Mouse (Mus musculus) limb, embryonic 15.5 days (tissue): ENCODE results near the gene Arrb2. TPM values are rescaled to one million over a fixed set of nuclear protein-coding genes. Genes with fewer than 3 reads are reported as not detected.

Source experiments
- ATAC-seq: fragments of 200-750 bp; cut with Nextera tagmentation; 2 replicates; pipeline ENCODE4 v1.8.0; 2017; ENCODE audit warnings: low read depth, moderate TSS enrichment; ENCODE audit not compliant: insufficient number of reproducible peaks, low FRiP score, low TSS enrichment
- H3K27ac ChIP-seq: fragments of 300-500 bp; sonication (generic); 2 replicates; pipeline ENCODE4 v1.5.1; 2015; ENCODE audit warnings: moderate library complexity, mild to moderate bottlenecking, inconsistent platforms
- H3K27me3 ChIP-seq: fragments of 300-500 bp; sonication (generic); 2 replicates; pipeline ENCODE4 v1.6.1; 2015; ENCODE audit warnings: inconsistent platforms
- H3K36me3 ChIP-seq: fragments of 300-500 bp; sonication (generic); 2 replicates; pipeline ENCODE4 v1.6.1; 2015; ENCODE audit warnings: inconsistent platforms
- H3K4me1 ChIP-seq: fragments of 300-500 bp; sonication (generic); 2 replicates; pipeline ENCODE4 v1.6.1; 2015; ENCODE audit warnings: inconsistent platforms
- H3K4me2 ChIP-seq: fragments of 300-500 bp; sonication (generic); 2 replicates; pipeline ENCODE4 v1.6.1; 2015; ENCODE audit warnings: mild to moderate bottlenecking, inconsistent platforms
- H3K4me3 ChIP-seq: fragments of 300-500 bp; sonication (generic); 2 replicates; pipeline ENCODE4 v1.5.1; 2015; ENCODE audit warnings: mild to moderate bottlenecking, inconsistent platforms
- H3K9ac ChIP-seq: fragments of 300-500 bp; sonication (generic); 2 replicates; pipeline ENCODE4 v1.6.1; 2015; ENCODE audit warnings: inconsistent platforms
- H3K9me3 ChIP-seq: fragments of 300-500 bp; sonication (generic); 2 replicates; pipeline ENCODE4 v1.6.1; 2016; ENCODE audit warnings: inconsistent platforms
- WGBS: fragments of 180-500 bp; shearing (Covaris S2); methylation state at CpG from one replicate; pipeline ENCODE4 v1.1.7; 2015; 5-methylcytosine and 5-hydroxymethylcytosine counted together
- polyA plus RNA-seq: library from polyadenylated mRNA; unstranded; fragments of >200 nt; fragmentation: Nextera tagmentation; extraction: Ambion mirVana; gene quantifications from 2 replicates; pipeline ENCODE4 v1.2.1, GENCODE M21; 2015

Arrb2 gene
- polyA plus RNA-seq, 1 experiment from 2014 or later: 22.2 TPM

DNA sequence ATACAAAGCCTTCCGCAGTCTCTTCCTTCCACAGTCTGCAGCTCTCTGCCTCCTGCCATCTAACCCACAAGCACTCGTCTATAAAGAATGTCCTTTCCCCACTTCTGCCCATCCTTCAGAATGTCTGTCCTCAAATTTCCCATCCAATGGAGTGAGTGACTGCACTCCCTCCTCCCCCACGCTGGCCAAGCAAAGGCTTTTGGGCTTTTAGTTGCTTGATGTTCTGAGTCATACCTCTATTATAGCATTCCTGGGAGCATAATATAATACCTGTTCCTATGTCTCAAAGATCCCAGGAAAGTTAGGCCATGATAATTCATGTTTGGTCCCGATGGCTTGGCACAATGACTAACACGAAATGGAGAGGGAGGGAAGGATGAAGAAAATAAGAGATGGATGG, 861 bp upstream of the Arrb2 start:
- WGBS: 32% methylated on average over 5 of the region's 5 CpGs
- no peaks in the 10 kb centered on the region for H3K27me3 ChIP-seq

DNA sequence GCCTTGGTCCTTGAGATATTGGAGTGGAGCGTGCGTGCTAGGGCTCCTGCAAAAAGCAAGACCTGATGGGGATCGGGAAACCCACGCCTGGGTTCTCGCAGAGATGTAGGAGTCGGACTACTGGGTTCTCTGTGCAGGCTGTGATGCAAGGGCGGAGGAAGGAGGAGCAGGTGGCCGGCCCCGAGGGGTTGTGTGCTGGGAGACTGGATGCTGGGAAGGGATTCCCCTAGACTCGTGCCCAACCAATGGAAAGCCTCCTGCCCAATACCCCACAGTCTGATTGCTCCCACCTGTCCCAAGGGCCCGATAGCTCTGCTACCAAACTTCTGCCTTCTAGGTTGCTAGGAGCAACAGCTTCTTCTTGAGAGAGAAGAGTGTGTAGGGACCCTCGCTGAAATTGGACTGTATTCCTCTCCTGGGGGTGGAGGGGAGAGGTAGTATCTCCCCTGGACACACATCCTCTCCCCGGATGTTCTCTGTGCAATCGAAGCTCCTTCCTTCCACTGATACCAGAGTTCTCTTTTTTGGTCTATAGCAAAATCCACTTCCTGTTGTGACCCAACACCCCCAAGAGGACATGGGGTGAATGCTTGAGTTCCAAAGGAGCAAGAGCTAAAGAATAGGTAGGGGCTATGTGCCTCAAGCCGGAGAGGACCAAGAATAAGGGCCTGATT, 597 bp downstream of the Arrb2 start:
- Histone ChIP-seq H3K36me3 (peaks cover 25% of the 10 kb centered on the region), H3K27me3 (no peaks in the 10 kb centered on the region), H3K9ac (peak overlapping the region; percentile 76), H3K4me2 (peak overlapping the region; percentile 82), H3K9me3 (no peaks in the 10 kb centered on the region), H3K27ac (peak overlapping the region; percentile 83), H3K4me3 (peak overlapping the region; percentile 83), H3K4me1 (peaks cover 14% of the 10 kb centered on the region)
- no peak for ATAC-seq
- 8% methylated on average over 15 of the region's 15 CpGs for WGBS

More for the DNA sequence above, 861 bp upstream of the Arrb2 start:
- Histone ChIP-seq H3K4me2 (peak overlapping the region; percentile 82; the same call in 1 of the 2 replicates), H3K36me3 (peaks cover 11% of the 10 kb centered on the region), H3K27ac (peak overlapping the region; percentile 83), H3K9me3 (no peaks in the 10 kb centered on the region), H3K9ac (no peak overlapping the region), H3K4me1 (peaks cover 14% of the 10 kb centered on the region), H3K4me3 (peak overlapping the region; percentile 83)
- no peak for ATAC-seq

DNA sequence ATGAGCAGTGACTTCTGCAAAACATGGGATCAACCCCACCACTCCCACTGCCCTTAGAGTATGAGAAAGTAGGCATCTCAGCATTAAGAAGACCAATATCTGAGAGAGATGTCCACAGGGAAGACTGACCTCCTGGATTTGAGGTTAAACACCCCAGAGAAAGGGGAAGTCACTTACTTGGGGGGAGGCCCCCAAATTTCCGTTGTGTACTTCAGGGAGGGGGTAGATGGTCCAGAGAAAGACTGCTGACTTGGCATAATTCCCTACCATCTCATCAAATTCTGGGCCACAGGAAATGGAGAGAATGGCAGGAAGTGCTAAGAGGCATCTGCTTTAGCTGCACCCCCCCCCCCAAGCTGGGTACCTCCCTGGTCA, 1.1 kb downstream of the Arrb2 start:
- Histone ChIP-seq H3K27ac (peak overlapping the region; percentile 83; the same call in 1 of the 2 replicates), H3K4me3 (peak overlapping the region; percentile 83), H3K27me3 (no peaks in the 10 kb centered on the region), H3K9ac (0 out of 2 replicates have a peak overlapping the region, but pooled peaks have one; percentile 76), H3K4me2 (peak overlapping the region; percentile 82), H3K36me3 (peaks cover 28% of the 10 kb centered on the region), H3K4me1 (peaks cover 14% of the 10 kb centered on the region), H3K9me3 (no peaks in the 10 kb centered on the region)
- ATAC-seq: no peak
- WGBS: 77% methylated on average over 1 of the region's 1 CpGs

DNA sequence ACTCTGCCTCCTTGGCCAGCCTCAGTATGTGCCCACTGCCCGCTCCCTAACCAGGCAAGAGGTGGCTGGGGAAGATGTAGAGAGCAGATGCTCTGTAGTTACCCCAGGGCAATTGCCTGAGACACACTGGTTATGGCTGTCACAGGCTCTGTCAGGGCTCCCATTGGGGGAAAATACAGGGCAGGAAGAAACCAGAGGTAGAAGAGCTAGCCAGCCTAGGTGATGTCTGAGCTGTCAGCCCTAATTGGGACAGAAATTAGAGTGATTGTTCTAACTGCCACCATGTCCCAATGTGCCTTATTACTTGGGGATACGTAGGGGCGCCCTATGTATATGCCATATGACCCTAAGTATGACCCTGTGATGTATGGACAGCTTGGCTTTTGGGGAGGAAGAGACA, 1.5 kb downstream of the Arrb2 start:
- Histone ChIP-seq H3K4me1 (peaks cover 14% of the 10 kb centered on the region), H3K36me3 (peaks cover 31% of the 10 kb centered on the region), H3K4me3 (0 out of 2 replicates have a peak overlapping the region, but pooled peaks have one; percentile 83), H3K9me3 (no peaks in the 10 kb centered on the region), H3K27ac (no peak overlapping the region), H3K27me3 (no peaks in the 10 kb centered on the region), H3K4me2 (peak overlapping the region; percentile 82; the same call in 1 of the 2 replicates), H3K9ac (no peak overlapping the region)
- no peak for ATAC-seq
- 90% methylated on average over 3 of the region's 3 CpGs for WGBS

DNA sequence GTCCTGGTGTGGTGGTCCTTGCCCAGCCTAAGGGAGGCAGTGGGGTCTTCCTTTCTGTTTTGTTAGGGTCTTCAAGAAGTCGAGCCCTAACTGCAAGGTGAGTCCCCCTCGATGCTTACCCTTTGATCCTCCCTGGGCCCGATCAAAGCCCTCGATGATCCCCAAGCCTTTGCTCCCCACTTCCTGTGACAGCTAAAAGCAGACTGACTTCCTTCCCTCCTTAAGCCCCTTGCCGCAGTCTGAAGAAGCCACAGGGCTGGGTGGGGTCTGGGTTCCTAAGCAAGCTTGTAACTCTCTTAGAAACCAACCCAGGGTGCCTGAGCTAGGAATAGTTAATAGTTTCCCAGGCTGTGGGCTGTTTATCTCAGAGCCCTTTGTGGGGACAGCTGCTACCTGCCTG, 3.0 kb downstream of the Arrb2 start:
- Histone ChIP-seq H3K9ac (no peak overlapping the region), H3K9me3 (no peaks in the 10 kb centered on the region), H3K4me2 (no peak overlapping the region), H3K4me1 (peaks cover 14% of the 10 kb centered on the region), H3K27ac (no peak overlapping the region), H3K36me3 (peaks cover 46% of the 10 kb centered on the region), H3K4me3 (no peak overlapping the region), H3K27me3 (no peaks in the 10 kb centered on the region)
- 67% methylated on average over 5 of the region's 5 CpGs for WGBS
- no peak for ATAC-seq

DNA sequence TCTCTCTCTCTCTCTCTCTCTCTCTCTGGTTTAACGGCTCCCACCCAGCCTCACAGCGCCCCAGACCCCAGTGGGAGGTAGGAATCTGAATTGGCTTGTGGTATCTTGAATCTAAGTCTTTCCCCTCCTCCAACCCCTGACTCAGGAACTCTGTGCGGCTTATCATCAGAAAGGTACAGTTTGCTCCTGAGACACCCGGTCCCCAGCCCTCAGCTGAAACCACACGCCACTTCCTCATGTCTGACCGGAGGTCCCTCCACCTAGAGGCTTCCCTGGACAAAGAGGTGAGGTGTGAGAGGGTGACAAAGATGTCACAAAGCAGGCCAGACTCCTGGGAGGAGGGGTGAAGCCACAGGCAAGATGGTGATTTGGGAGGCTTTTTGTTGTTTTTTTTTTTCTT, 5.0 kb downstream of the Arrb2 start:
- Histone ChIP-seq H3K9ac (no peak overlapping the region), H3K4me3 (no peak overlapping the region), H3K4me1 (peaks cover 14% of the 10 kb centered on the region), H3K36me3 (peaks cover 58% of the 10 kb centered on the region), H3K27ac (no peak overlapping the region), H3K9me3 (no peaks in the 10 kb centered on the region), H3K27me3 (no peaks in the 10 kb centered on the region), H3K4me2 (no peak overlapping the region)
- no peak for ATAC-seq
- WGBS: 81% methylated on average over 6 of the region's 6 CpGs

DNA sequence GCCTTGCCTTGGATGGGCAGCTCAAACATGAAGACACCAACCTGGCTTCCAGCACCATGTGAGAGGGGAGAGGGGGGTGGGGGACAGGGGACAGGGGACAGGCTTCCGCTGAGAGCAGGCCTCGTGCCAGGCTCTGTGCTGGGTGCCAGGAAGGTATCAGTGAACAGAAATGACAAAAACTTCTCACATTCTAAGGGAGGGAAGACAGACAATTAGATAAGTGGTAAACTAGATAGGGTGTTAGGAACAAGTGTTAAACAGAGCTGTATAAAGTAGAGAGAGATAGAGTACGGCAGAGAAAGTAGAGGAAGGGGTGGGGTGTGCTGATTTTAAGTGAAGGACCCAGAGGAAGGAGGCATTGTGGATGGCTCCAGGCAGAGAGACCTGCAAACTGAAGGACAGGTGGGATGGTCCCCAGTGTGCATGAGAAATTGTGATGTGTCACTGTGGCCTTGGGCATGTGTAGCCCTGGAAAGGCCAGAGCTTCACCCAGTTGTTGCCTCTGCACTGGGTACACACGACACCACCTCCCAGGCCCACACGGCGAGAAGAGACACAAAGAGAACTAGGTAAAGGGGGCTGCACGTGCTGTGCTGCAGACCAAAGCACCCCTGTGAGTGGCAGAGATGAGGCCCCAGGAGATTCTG, 6.4 kb downstream of the Arrb2 start:
- Histone ChIP-seq H3K4me3 (no peak overlapping the region), H3K36me3 (peaks cover 58% of the 10 kb centered on the region), H3K27ac (no peak overlapping the region), H3K9ac (no peak overlapping the region), H3K27me3 (no peaks in the 10 kb centered on the region), H3K9me3 (no peaks in the 10 kb centered on the region), H3K4me1 (peaks cover 2% of the 10 kb centered on the region), H3K4me2 (no peak overlapping the region)
- 83% methylated on average over 7 of the region's 7 CpGs for WGBS
- no peak for ATAC-seq

DNA sequence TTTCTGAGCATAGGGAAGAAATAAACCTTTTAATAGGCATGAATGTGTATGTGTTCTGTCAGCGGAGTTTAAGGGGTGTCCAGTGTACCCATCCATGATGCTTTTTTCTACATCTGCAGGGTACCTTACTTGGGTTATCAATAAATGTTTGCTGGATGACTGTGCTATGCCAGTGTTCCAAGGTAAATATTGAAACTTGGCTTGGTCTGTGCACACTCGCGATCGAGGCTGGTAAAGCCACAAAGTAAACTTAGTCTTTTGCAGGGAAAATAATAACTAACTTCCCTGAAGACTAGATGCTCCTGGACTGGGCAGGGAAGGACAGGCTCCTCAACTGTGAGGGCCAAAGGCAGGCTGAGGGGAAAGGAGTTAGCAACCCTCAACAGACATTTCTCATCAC, 8.2 kb downstream of the Arrb2 start:
- ATAC-seq: no peak
- WGBS: 80% methylated on average over 4 of the region's 4 CpGs
- no peaks in the 10 kb centered on the region for H3K27me3 ChIP-seq
- H3K4me2 ChIP-seq: no peak overlapping the region
- no peaks in the 10 kb centered on the region; the same call in 1 of the 2 replicates for H3K4me1 ChIP-seq
- H3K27ac ChIP-seq: no peak overlapping the region; the same call in 1 of the 2 replicates
- peaks cover 56% of the 10 kb centered on the region for H3K36me3 ChIP-seq
- H3K9me3 ChIP-seq: no peaks in the 10 kb centered on the region
- no peak overlapping the region for H3K9ac ChIP-seq
- H3K4me3 ChIP-seq: no peak overlapping the region

DNA sequence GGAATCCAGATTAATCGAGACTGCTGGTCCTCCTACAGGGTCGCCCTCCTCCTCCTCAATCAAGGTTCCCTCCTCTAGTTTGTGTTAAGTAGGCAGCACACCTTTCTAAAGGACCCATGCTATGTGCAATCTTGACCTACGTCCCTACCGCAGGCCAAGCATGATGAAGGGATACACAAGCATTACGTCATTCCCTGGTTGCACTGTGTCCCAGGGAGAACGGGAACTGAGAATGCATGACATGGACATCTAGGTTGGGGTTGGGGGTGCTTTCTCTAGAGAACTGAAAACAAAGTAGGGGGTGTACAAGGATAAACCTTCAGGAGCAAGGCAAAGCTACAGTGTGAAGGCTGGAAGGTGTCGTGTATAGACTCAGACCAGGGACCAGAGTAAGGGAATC, 9.4 kb downstream of the Arrb2 start:
- Histone ChIP-seq H3K27ac (no peak overlapping the region), H3K9me3 (no peaks in the 10 kb centered on the region), H3K27me3 (no peaks in the 10 kb centered on the region), H3K9ac (no peak overlapping the region), H3K4me2 (no peak overlapping the region), H3K36me3 (peaks cover 44% of the 10 kb centered on the region), H3K4me3 (no peak overlapping the region), H3K4me1 (no peaks in the 10 kb centered on the region; the same call in 1 of the 2 replicates)
- 92% methylated on average over 7 of the region's 7 CpGs for WGBS
- ATAC-seq: no peak

DNA sequence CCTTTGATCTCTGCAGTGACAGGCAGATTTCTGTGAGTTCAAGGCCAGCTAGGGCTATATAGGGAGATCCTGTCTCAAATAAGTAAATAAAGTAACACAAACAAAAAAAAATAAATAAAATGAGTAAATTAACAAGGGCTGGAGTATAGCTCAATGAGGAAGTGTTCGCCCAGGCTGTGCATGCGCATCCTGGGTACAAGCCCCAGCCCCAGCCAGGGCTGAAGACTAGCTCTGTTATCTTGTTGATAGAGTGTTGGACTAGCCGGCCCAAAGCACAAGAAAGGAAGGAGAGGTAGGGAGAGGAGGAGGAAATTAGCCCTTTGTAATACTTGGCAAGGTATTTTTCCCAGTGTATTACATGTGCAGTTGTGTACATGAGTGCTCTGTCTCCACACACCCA, 11.5 kb downstream of the Arrb2 start:
- Histone ChIP-seq H3K27ac (no peak overlapping the region), H3K9ac (no peak overlapping the region), H3K9me3 (no peaks in the 10 kb centered on the region), H3K4me2 (no peak overlapping the region), H3K4me3 (no peak overlapping the region), H3K27me3 (no peaks in the 10 kb centered on the region), H3K36me3 (peaks cover 28% of the 10 kb centered on the region), H3K4me1 (no peaks in the 10 kb centered on the region)
- ATAC-seq: no peak
- 83% methylated on average over 3 of the region's 3 CpGs for whole genome bisulfite sequencing

DNA sequence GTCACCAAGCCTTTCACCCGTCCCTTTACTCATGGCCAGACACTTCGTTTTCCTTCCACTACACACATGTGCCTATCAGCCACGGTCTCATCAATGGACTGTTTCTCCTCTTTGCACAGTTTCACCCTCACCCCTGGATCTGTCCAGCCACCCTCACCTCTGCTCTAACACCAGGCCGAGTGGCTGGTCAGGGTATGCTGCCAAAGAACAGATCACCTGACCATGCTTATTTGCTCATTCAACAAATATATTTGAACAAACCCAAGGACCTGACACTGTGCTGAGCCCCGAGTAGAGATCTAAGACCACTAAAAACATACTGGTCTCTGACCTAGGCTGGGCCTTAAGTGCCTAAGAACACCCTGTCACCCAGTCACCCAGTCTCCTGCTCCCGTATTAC, 12.2 kb downstream of the Arrb2 start:
- no peaks in the 10 kb centered on the region for H3K4me1 ChIP-seq
- no peak overlapping the region for H3K4me3 ChIP-seq
- ATAC-seq: no peak
- H3K27ac ChIP-seq: no peak overlapping the region
- WGBS: 76% methylated on average over 6 of the region's 6 CpGs
- no peak overlapping the region for H3K9ac ChIP-seq
- H3K9me3 ChIP-seq: no peaks in the 10 kb centered on the region
- H3K27me3 ChIP-seq: no peaks in the 10 kb centered on the region
- peaks cover 21% of the 10 kb centered on the region for H3K36me3 ChIP-seq
- H3K4me2 ChIP-seq: no peak overlapping the region

DNA sequence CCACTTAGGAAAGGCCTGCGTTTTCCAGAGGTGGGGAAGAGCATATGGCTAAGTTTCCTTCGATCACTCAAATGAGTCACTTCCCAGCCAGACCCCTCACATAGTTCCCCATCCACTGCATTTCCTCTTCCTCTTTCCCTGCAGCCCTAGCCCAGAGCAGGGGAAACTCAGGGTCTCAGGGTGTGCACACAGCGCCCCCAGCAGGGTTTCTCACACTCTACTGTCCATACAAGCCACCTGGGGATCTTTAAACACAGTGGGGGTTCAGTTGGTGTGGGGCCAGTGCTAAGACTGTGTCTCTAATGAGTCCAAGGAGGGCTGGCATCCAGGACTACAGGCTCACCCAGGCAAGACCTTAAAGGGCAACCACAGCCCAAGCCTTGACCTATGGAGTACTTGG, 14.3 kb downstream of the Arrb2 start:
- H3K4me2 ChIP-seq: no peak overlapping the region
- H3K4me1 ChIP-seq: 0 out of 2 replicates have a peak, but pooled peaks cover 5% of the 10 kb centered on the region
- H3K27ac ChIP-seq: no peak overlapping the region
- H3K27me3 ChIP-seq: no peaks in the 10 kb centered on the region
- H3K4me3 ChIP-seq: no peak overlapping the region
- H3K9ac ChIP-seq: no peak overlapping the region
- WGBS: 40% methylated on average over 3 of the region's 3 CpGs
- H3K36me3 ChIP-seq: 0 out of 2 replicates have a peak, but pooled peaks cover 6% of the 10 kb centered on the region
- ATAC-seq: no peak
- H3K9me3 ChIP-seq: no peaks in the 10 kb centered on the region
